Mouse (Mus musculus): ENCODE measurements around the gene Wdr95. TPM values are rescaled to one million over a fixed set of nuclear protein-coding genes. Genes with fewer than 3 reads are reported as not detected.

Gene Wdr95
- polyA plus RNA-seq, 1 experiment: not detected

GRCm38 (mm10) chr5:149577449-149577848 lies 49.0 kb downstream of the Wdr95 start:
- Histone ChIP-seq H3K4me1 (ENCODE audit: control insufficient read depth, insufficient read depth, low read length) (no peaks in the 10 kb centered on the region), H3K36me3 (ENCODE audit: control insufficient read depth, insufficient read depth, low read length, poor library complexity, severe bottlenecking) (no peaks in the 10 kb centered on the region), H3K27ac (ENCODE audit: insufficient read depth, low read length) (no peak overlapping the region), H3K4me3 (ENCODE audit: low read depth, low read length) (no peak overlapping the region), H3K27me3 (ENCODE audit: control insufficient read depth, insufficient read depth, low read length, poor library complexity, severe bottlenecking) (no peaks in the 10 kb centered on the region), H3K9me3 (replicated peaks; ENCODE audit: control insufficient read depth, insufficient read depth, low read length, poor library complexity, severe bottlenecking) (no peaks in the 10 kb centered on the region), H3K9ac (ENCODE audit: low read depth, poor library complexity, severe bottlenecking) (no peak overlapping the region)
- no peak for TF ChIP-seq EP300 (IDR thresholded peaks at IDR 0.05; ENCODE audit: insufficient read depth, low read depth, low read length)
- no peak for TF ChIP-seq POLR2A (IDR thresholded peaks at IDR 0.05; ENCODE audit: insufficient read depth, low read length)

- Histone ChIP-seq H3K9me3 (replicated peaks; ENCODE audit: control insufficient read depth, insufficient read depth, low read length, poor library complexity, severe bottlenecking) (no peaks in the 10 kb centered on the region), H3K36me3 (ENCODE audit: control insufficient read depth, insufficient read depth, low read length, poor library complexity, severe bottlenecking) (no peaks in the 10 kb centered on the region), H3K9ac (ENCODE audit: low read depth, poor library complexity, severe bottlenecking) (no peak overlapping the region), H3K4me1 (ENCODE audit: control insufficient read depth, insufficient read depth, low read length) (peaks cover 4% of the 10 kb centered on the region), H3K27ac (ENCODE audit: insufficient read depth, low read length) (no peak overlapping the region), H3K27me3 (ENCODE audit: control insufficient read depth, insufficient read depth, low read length, poor library complexity, severe bottlenecking) (no peaks in the 10 kb centered on the region), H3K4me3 (ENCODE audit: low read depth, low read length) (no peak overlapping the region)
- no peak for TF ChIP-seq EP300 (IDR thresholded peaks at IDR 0.05; ENCODE audit: insufficient read depth, low read depth, low read length)
- TF ChIP-seq POLR2A (IDR thresholded peaks at IDR 0.05; ENCODE audit: insufficient read depth, low read length): no peak
- no peak for TF ChIP-seq CTCF (IDR thresholded peaks at IDR 0.05; ENCODE audit: low read depth, low read length)
Measured at GRCm38 (mm10) chr5:149582642-149583262, 54.3 kb downstream of the Wdr95 start.

- Histone ChIP-seq H3K36me3 (ENCODE audit: control insufficient read depth, insufficient read depth, low read length, poor library complexity, severe bottlenecking) (no peaks in the 10 kb centered on the region), H3K4me1 (ENCODE audit: control insufficient read depth, insufficient read depth, low read length) (peaks cover 4% of the 10 kb centered on the region), H3K9me3 (replicated peaks; ENCODE audit: control insufficient read depth, insufficient read depth, low read length, poor library complexity, severe bottlenecking) (no peaks in the 10 kb centered on the region), H3K4me3 (ENCODE audit: low read depth, low read length) (no peak overlapping the region), H3K9ac (ENCODE audit: low read depth, poor library complexity, severe bottlenecking) (no peak overlapping the region), H3K27me3 (ENCODE audit: control insufficient read depth, insufficient read depth, low read length, poor library complexity, severe bottlenecking) (no peaks in the 10 kb centered on the region), H3K27ac (ENCODE audit: insufficient read depth, low read length) (no peak overlapping the region)
- TF ChIP-seq POLR2A (IDR thresholded peaks at IDR 0.05; ENCODE audit: insufficient read depth, low read length) (no peak), CTCF (IDR thresholded peaks at IDR 0.05; ENCODE audit: low read depth, low read length) (no peak), EP300 (IDR thresholded peaks at IDR 0.05; ENCODE audit: insufficient read depth, low read depth, low read length) (no peak)
Measured at GRCm38 (mm10) chr5:149583507-149583906, 55.0 kb downstream of the Wdr95 start.

GRCm38 (mm10) chr5:149584154-149584655 lies 55.7 kb downstream of the Wdr95 start:
- Histone ChIP-seq H3K36me3 (ENCODE audit: control insufficient read depth, insufficient read depth, low read length, poor library complexity, severe bottlenecking) (no peaks in the 10 kb centered on the region), H3K27ac (ENCODE audit: insufficient read depth, low read length) (no peak overlapping the region), H3K9me3 (replicated peaks; ENCODE audit: control insufficient read depth, insufficient read depth, low read length, poor library complexity, severe bottlenecking) (no peaks in the 10 kb centered on the region), H3K4me1 (ENCODE audit: control insufficient read depth, insufficient read depth, low read length) (peaks cover 8% of the 10 kb centered on the region), H3K4me3 (ENCODE audit: low read depth, low read length) (no peak overlapping the region), H3K27me3 (ENCODE audit: control insufficient read depth, insufficient read depth, low read length, poor library complexity, severe bottlenecking) (no peaks in the 10 kb centered on the region), H3K9ac (ENCODE audit: low read depth, poor library complexity, severe bottlenecking) (no peak overlapping the region)
- TF ChIP-seq CTCF (IDR thresholded peaks at IDR 0.05; ENCODE audit: low read depth, low read length): no peak
- no peak for TF ChIP-seq POLR2A (IDR thresholded peaks at IDR 0.05; ENCODE audit: insufficient read depth, low read length)
- TF ChIP-seq EP300 (IDR thresholded peaks at IDR 0.05; ENCODE audit: insufficient read depth, low read depth, low read length): no peak

- Histone ChIP-seq H3K4me3 (ENCODE audit: low read depth, low read length) (no peak overlapping the region), H3K36me3 (ENCODE audit: control insufficient read depth, insufficient read depth, low read length, poor library complexity, severe bottlenecking) (no peaks in the 10 kb centered on the region), H3K27ac (ENCODE audit: insufficient read depth, low read length) (no peak overlapping the region), H3K9me3 (replicated peaks; ENCODE audit: control insufficient read depth, insufficient read depth, low read length, poor library complexity, severe bottlenecking) (no peaks in the 10 kb centered on the region), H3K9ac (ENCODE audit: low read depth, poor library complexity, severe bottlenecking) (no peak overlapping the region), H3K4me1 (ENCODE audit: control insufficient read depth, insufficient read depth, low read length) (peaks cover 11% of the 10 kb centered on the region), H3K27me3 (ENCODE audit: control insufficient read depth, insufficient read depth, low read length, poor library complexity, severe bottlenecking) (no peaks in the 10 kb centered on the region)
- TF ChIP-seq POLR2A (IDR thresholded peaks at IDR 0.05; ENCODE audit: insufficient read depth, low read length): no peak
- no peak for TF ChIP-seq EP300 (IDR thresholded peaks at IDR 0.05; ENCODE audit: insufficient read depth, low read depth, low read length)
- TF ChIP-seq CTCF (IDR thresholded peaks at IDR 0.05; ENCODE audit: low read depth, low read length): no peak
Measured at GRCm38 (mm10) chr5:149585231-149585630, 56.8 kb downstream of the Wdr95 start.

- peaks cover 11% of the 10 kb centered on the region for H3K4me1 ChIP-seq (ENCODE audit: control insufficient read depth, insufficient read depth, low read length)
- no peak overlapping the region for H3K4me3 ChIP-seq (ENCODE audit: low read depth, low read length)
- H3K27ac ChIP-seq (ENCODE audit: insufficient read depth, low read length): no peak overlapping the region
- no peak for TF ChIP-seq POLR2A (IDR thresholded peaks at IDR 0.05; ENCODE audit: insufficient read depth, low read length)
- no peak for TF ChIP-seq EP300 (IDR thresholded peaks at IDR 0.05; ENCODE audit: insufficient read depth, low read depth, low read length)
- peak; percentile 55 for TF ChIP-seq CTCF (IDR thresholded peaks at IDR 0.05; ENCODE audit: low read depth, low read length)
- H3K36me3 ChIP-seq (ENCODE audit: control insufficient read depth, insufficient read depth, low read length, poor library complexity, severe bottlenecking): no peaks in the 10 kb centered on the region
- H3K9me3 ChIP-seq (replicated peaks; ENCODE audit: control insufficient read depth, insufficient read depth, low read length, poor library complexity, severe bottlenecking): no peaks in the 10 kb centered on the region
- no peaks in the 10 kb centered on the region for H3K27me3 ChIP-seq (ENCODE audit: control insufficient read depth, insufficient read depth, low read length, poor library complexity, severe bottlenecking)
- no peak overlapping the region for H3K9ac ChIP-seq (ENCODE audit: low read depth, poor library complexity, severe bottlenecking)
Measured at GRCm38 (mm10) chr5:149585910-149586309, 57.4 kb downstream of the Wdr95 start.
